Mouse (Mus musculus) neural tube, embryonic 11.5 days (tissue): Measurements from ENCODE around the gene Olfr1170. TPM values are rescaled to one million over a fixed set of nuclear protein-coding genes. Genes with fewer than 3 reads are reported as not detected.

Experiments used
- ATAC-seq: fragments of 200-750 bp; cut with Nextera tagmentation; 2 replicates; pipeline ENCODE4 v1.8.0; 2017; ENCODE audit warnings: moderate number of reproducible peaks, mild to moderate bottlenecking, moderate TSS enrichment, moderate library complexity; ENCODE audit not compliant: insufficient read depth, low FRiP score, low TSS enrichment
- DNase-seq: peaks from one replicate; pipeline ENCODE4 v3.0.0-alpha.2; 2015; ENCODE audit warnings: low spot score
- H3K27ac ChIP-seq: fragments of 300-500 bp; sonication (generic); 2 replicates; pipeline ENCODE4 v1.5.1; 2014; ENCODE audit warnings: low read depth, mild to moderate bottlenecking, low read length
- H3K27me3 ChIP-seq: fragments of 300-500 bp; sonication (generic); 2 replicates; pipeline ENCODE4 v1.6.1; 2014; ENCODE audit warnings: mild to moderate bottlenecking, low read length, mixed read lengths; ENCODE audit not compliant: control insufficient read depth, insufficient read depth
- H3K36me3 ChIP-seq: fragments of 300-500 bp; sonication (generic); 2 replicates; pipeline ENCODE4 v1.6.1; 2014; ENCODE audit warnings: mild to moderate bottlenecking, low read length, moderate library complexity, mixed read lengths; ENCODE audit not compliant: control insufficient read depth, insufficient read depth
- H3K4me1 ChIP-seq: fragments of 300-500 bp; sonication (generic); 2 replicates; pipeline ENCODE4 v1.6.1; 2014; ENCODE audit warnings: low read length, mixed read lengths; ENCODE audit not compliant: control insufficient read depth, insufficient read depth
- H3K4me2 ChIP-seq: fragments of 300-500 bp; sonication (generic); 2 replicates; pipeline ENCODE4 v1.6.1; 2014; ENCODE audit warnings: low read depth, mild to moderate bottlenecking, moderate library complexity
- H3K4me3 ChIP-seq: fragments of 300-500 bp; sonication (generic); 2 replicates; pipeline ENCODE4 v1.5.1; 2014; ENCODE audit warnings: low read depth, low read length
- H3K9ac ChIP-seq: fragments of 300-500 bp; sonication (generic); 2 replicates; pipeline ENCODE4 v1.6.1; 2014; ENCODE audit warnings: mild to moderate bottlenecking, low read length
- H3K9me3 ChIP-seq: fragments of 300-500 bp; sonication (generic); 2 replicates; pipeline ENCODE4 v1.6.1; 2016; ENCODE audit warnings: low read length; ENCODE audit not compliant: control insufficient read depth
- WGBS: fragments of 180-500 bp; shearing (Covaris S2); extraction: QIAGEN DNeasy Blood & Tissue Kit; methylation state at CpG from one replicate; pipeline ENCODE4 v1.1.7; 2014; 5-methylcytosine and 5-hydroxymethylcytosine counted together
- polyA plus RNA-seq: library from polyadenylated mRNA; unstranded; fragments of >200 nt; fragmentation: Nextera tagmentation; extraction: Ambion mirVana; gene quantifications from 2 replicates; pipeline ENCODE4 v1.2.1, GENCODE M21; 2014

Gene Olfr1170
- not detected in 2 replicates for polyA plus RNA-seq

DNA sequence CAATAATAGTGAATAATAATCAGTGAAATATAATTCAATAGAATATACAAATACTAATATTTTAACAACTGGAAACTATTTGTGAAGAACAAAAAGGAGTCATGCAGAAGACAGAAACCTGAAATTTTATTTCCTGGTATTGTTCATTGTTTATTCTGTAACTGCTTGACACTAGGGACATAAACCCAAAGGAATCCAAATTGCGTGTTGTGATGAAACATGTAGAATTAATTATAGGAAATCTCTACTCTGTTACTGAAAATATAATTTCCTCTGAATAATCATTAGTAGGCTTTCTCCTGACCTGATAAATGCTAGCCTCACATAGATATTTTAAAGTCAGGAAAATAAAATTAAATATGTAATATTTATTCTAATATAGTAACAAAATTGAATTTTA, at the start of gene Olfr1170:
Olfr1170 (minus strand) TSS at position 101 of the 400 bp plus-strand sequence.
- Histone ChIP-seq H3K27me3 (no peaks in the 10 kb centered on the region), H3K4me2 (no peak within 1 kb of the TSS), H3K9me3 (no peaks in the 10 kb centered on the region), H3K27ac (no peak within 1 kb of the TSS), H3K9ac (no peak within 1 kb of the TSS), H3K36me3 (no peaks in the 10 kb centered on the region), H3K4me1 (no peaks in the 10 kb centered on the region), H3K4me3 (no peak within 1 kb of the TSS)
- ATAC-seq: no peak
- DNase-seq: no peak
- WGBS: 89% methylated on average over 1 of the region's 1 CpGs

DNA sequence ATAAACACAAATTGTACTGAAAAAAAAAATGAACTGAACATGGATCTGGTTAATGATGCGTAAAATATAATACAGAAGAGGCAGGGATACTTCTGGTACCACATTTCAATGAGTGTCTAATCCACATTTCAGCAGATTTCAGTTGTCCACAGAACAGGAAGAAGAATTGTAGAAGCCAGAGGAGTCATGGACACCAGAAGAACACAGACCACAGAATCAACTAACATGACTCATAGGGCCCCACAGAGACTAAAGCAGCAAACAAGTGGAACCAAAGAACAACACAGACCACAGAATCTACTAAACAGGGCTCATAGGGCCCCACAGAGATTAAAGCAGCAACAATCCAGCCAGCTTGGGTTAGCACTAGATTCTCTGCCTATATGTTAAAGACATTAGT, 7.3 kb downstream of the Olfr1170 start:
- H3K4me2 ChIP-seq: no peak overlapping the region
- no peaks in the 10 kb centered on the region for H3K4me1 ChIP-seq
- H3K4me3 ChIP-seq: no peak overlapping the region
- no peaks in the 10 kb centered on the region for H3K36me3 ChIP-seq
- WGBS: 94% methylated on average over 1 of the region's 1 CpGs
- H3K27me3 ChIP-seq: no peaks in the 10 kb centered on the region
- no peak for DNase-seq
- H3K9me3 ChIP-seq: no peaks in the 10 kb centered on the region
- no peak for ATAC-seq
- H3K27ac ChIP-seq: no peak overlapping the region
- no peak overlapping the region for H3K9ac ChIP-seq

DNA sequence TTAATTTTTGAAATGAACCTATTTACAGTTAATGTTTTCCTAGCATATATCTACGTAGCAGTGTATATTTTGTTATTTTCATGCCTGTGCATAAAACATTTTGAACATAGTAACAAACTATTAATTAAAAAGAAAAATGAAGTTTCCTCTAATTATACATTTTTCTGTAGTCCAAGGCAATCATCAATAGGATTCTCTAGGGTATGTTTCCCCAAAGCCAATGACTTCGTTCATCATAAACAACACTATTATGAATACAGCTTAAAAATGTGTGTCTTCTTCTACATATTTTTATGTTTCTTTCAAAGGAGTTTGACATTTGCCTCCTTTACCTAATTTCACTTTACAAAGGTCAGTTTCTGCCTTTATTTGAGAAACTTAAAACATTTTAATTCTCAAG, 46.6 kb downstream of the Olfr1170 start, which contains the start of gene Olfr1168:
Olfr1168 (plus strand) TSS at position 301 of the 400 bp plus-strand sequence.
- H3K4me2 ChIP-seq: no peak within 1 kb of the TSS
- 91% methylated on average over 2 of the region's 2 CpGs for WGBS
- H3K36me3 ChIP-seq: no peaks in the 10 kb centered on the region
- H3K4me1 ChIP-seq: no peaks in the 10 kb centered on the region
- no peak for ATAC-seq
- H3K27ac ChIP-seq: no peak within 1 kb of the TSS
- no peaks in the 10 kb centered on the region for H3K9me3 ChIP-seq
- no peak within 1 kb of the TSS for H3K4me3 ChIP-seq
- H3K9ac ChIP-seq: no peak within 1 kb of the TSS
- H3K27me3 ChIP-seq: no peaks in the 10 kb centered on the region
- DNase-seq: no peak

Other genes with a start within 250 kb of the Olfr1170 start
- not detected in 2 replicates for gene Olfr1158, start 238.2 kb downstream of the Olfr1170 start, polyA plus RNA-seq
- not detected in 2 replicates for gene Olfr1160, start 220.1 kb downstream of the Olfr1170 start, polyA plus RNA-seq
- gene Olfr1161, start 205.6 kb downstream of the Olfr1170 start, polyA plus RNA-seq: not detected in 2 replicates
- not detected in 2 replicates for gene Olfr73, start 190.6 kb downstream of the Olfr1170 start, polyA plus RNA-seq
- gene Olfr1162, start 177.2 kb downstream of the Olfr1170 start, polyA plus RNA-seq: not detected in 2 replicates
- not detected in 2 replicates for gene Olfr1163, start 156.5 kb downstream of the Olfr1170 start, polyA plus RNA-seq
- not detected in 2 replicates for gene Olfr1164, start 134.4 kb downstream of the Olfr1170 start, polyA plus RNA-seq
- not detected in 2 replicates for gene Olfr1166, start 100.1 kb downstream of the Olfr1170 start, polyA plus RNA-seq
- gene Olfr1167, start 73.1 kb downstream of the Olfr1170 start, polyA plus RNA-seq: not detected in 2 replicates
- gene Olfr1168, start 46.5 kb downstream of the Olfr1170 start, polyA plus RNA-seq: not detected in 2 replicates
- not detected in 2 replicates for gene Olfr1173, start 51.5 kb upstream of the Olfr1170 start, polyA plus RNA-seq
- gene Olfr1174-ps, start 86.8 kb upstream of the Olfr1170 start, polyA plus RNA-seq: not detected in 2 replicates
- not detected in 2 replicates for gene Olfr1175-ps, start 98.9 kb upstream of the Olfr1170 start, polyA plus RNA-seq
- not detected in 2 replicates for gene Olfr1176, start 108.4 kb upstream of the Olfr1170 start, polyA plus RNA-seq
- gene Olfr1177-ps, start 118.2 kb upstream of the Olfr1170 start, polyA plus RNA-seq: not detected in 2 replicates
- gene Olfr1178, start 158.7 kb upstream of the Olfr1170 start, polyA plus RNA-seq: not detected in 2 replicates
- not detected in 2 replicates for gene Olfr1179, start 178.1 kb upstream of the Olfr1170 start, polyA plus RNA-seq
- gene Olfr1180, start 190.8 kb upstream of the Olfr1170 start, polyA plus RNA-seq: not detected in 2 replicates
- not detected in 2 replicates for gene Olfr1181, start 197.8 kb upstream of the Olfr1170 start, polyA plus RNA-seq
- gene Gm13757, start 220.8 kb upstream of the Olfr1170 start, polyA plus RNA-seq: not detected in 2 replicates
- not detected in 2 replicates for gene Olfr1183, start 226.5 kb upstream of the Olfr1170 start, polyA plus RNA-seq